In the genomic region with DNA sequence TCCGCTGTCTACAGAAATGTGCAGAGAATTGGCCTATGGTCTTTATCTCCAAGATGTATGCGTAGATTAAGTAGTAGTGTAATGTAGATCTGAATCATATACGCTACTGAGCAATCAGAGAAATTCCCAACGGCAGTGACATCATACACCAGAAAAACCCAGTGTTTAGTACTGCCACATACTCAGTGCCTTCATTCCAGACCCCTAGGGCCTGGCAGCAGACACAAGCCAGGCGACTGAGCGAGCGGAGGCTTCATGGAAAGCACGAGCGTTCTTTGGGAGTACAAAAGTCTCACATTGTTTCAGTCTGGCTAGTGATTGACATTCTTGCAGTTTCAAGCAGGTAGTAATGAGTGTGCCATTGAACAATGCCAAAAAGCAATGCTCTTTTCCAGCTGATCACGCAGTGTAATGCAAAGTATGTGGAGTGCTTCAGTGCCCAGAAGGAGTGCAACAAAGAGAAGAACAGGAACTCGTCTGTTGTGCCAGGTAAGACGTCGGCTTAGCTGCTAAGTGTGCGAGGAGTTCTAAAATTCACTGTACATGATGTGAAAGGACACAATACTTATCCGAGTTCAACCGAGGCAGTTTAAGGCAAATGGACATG, we compare ENCODE assay signal across 23 mouse cellular contexts.
DNase-seq lines count a peak whose midpoint lies in the region; ATAC-seq and TF ChIP-seq lines count a peak whose summit lies in the region.
"Had no signal": no experiment of that assay in that cellular context is flagged by ENCODE, and none has a peak within 500 bp of the region (broad histone marks: within the 10 kb centered on the region; RNA-seq: fewer than 3 reads in every experiment).

No protein-coding gene starts in this region.

- whole genome bisulfite sequencing in forebrain, embryonic 13.5 days = 58% methylated on average over 16 of the region's 16 CpGs
- 72% methylated on average over 16 of the region's 16 CpGs for WGBS in forebrain, embryonic 11.5 days
- WGBS in heart, postnatal 0 days = 67% methylated on average over 16 of the region's 16 CpGs
- WGBS in forebrain, postnatal 0 days = 47% methylated on average over 16 of the region's 16 CpGs

- no peak overlapping the region for H3K27ac ChIP-seq in forebrain, embryonic 13.5 days
- H3K27ac ChIP-seq in forebrain, embryonic 11.5 days (ENCODE audit: low read depth, low read length) = no peak overlapping the region
- H3K27ac ChIP-seq in heart, postnatal 0 days (ENCODE audit: low read depth) = no peak overlapping the region
- no peak overlapping the region for H3K27ac ChIP-seq in forebrain, postnatal 0 days (ENCODE audit: low read depth, low read length)
- H3K27ac ChIP-seq: embryonic facial prominence, embryonic 10.5 days; gastrocnemius, adult 2 months; heart, embryonic 10.5 days; hindbrain, embryonic 10.5 days; hindbrain, embryonic 15.5 days had no signal

- no peak for TF ChIP-seq CTCF in heart, postnatal 0 days (IDR thresholded peaks at IDR 0.05; ENCODE audit: low read depth)
- no peak for TF ChIP-seq CTCF in forebrain, postnatal 0 days (IDR thresholded peaks at IDR 0.05; ENCODE audit: low read depth)

- H3K9ac ChIP-seq in forebrain, embryonic 13.5 days = no peak overlapping the region
- no peak overlapping the region for H3K9ac ChIP-seq in forebrain, embryonic 11.5 days (ENCODE audit: low read length)
- no peak overlapping the region for H3K9ac ChIP-seq in heart, postnatal 0 days (replicated peaks; ENCODE audit: low read depth, low read length)
- H3K9ac ChIP-seq in forebrain, postnatal 0 days = no peak overlapping the region
- H3K9ac ChIP-seq: hindbrain, embryonic 15.5 days had no signal

- TF ChIP-seq EP300 in heart, postnatal 0 days (IDR thresholded peaks at IDR 0.05; ENCODE audit: low read depth) = no peak

- H3K4me1 ChIP-seq in forebrain, embryonic 13.5 days = peaks cover 38% of the 10 kb centered on the region
- H3K4me1 ChIP-seq in forebrain, embryonic 11.5 days (replicated peaks; ENCODE audit: control insufficient read depth, insufficient read depth, low read length) = no peaks in the 10 kb centered on the region
- no peaks in the 10 kb centered on the region for H3K4me1 ChIP-seq in heart, postnatal 0 days (ENCODE audit: control insufficient read depth, insufficient read depth)
- H3K4me1 ChIP-seq in forebrain, postnatal 0 days (ENCODE audit: insufficient read depth) = no peaks in the 10 kb centered on the region
- H3K4me1 ChIP-seq: embryonic facial prominence, embryonic 10.5 days; heart, embryonic 10.5 days; hindbrain, embryonic 10.5 days; hindbrain, embryonic 15.5 days had no signal

- no peak for DNase-seq in forebrain, embryonic 11.5 days (ENCODE audit: low spot score)
- no peak for DNase-seq in heart, postnatal 0 days (ENCODE audit: low spot score)
- no peak for DNase-seq in heart, postnatal 14 days
- DNase-seq in Muller cell, postnatal 12 days (ENCODE audit: inconsistent ontology term) = peak; percentile 14
- peak; percentile 31 for DNase-seq in forebrain, postnatal 0 days
- no peak for DNase-seq in urinary bladder, adult 2 months (ENCODE audit: low spot score)
- DNase-seq: adrenal gland, postnatal 14 days; B cell, adult 2 months; cerebellum, adult 18-20 months; cerebellum, adult 9-11 months; cerebellum, postnatal 36 days; gastrocnemius, adult 2 months; gastrocnemius, postnatal 25 days; kidney, adult 2 months had no signal

- no peaks in the 10 kb centered on the region for H3K9me3 ChIP-seq in forebrain, embryonic 13.5 days (replicated peaks)
- H3K9me3 ChIP-seq in forebrain, embryonic 11.5 days (ENCODE audit: control insufficient read depth, low read length) = no peaks in the 10 kb centered on the region
- H3K9me3 ChIP-seq in heart, postnatal 0 days (replicated peaks; ENCODE audit: control insufficient read depth, low read length) = no peaks in the 10 kb centered on the region
- no peaks in the 10 kb centered on the region for H3K9me3 ChIP-seq in forebrain, postnatal 0 days (ENCODE audit: low read length)
- H3K9me3 ChIP-seq: embryonic facial prominence, embryonic 10.5 days; G1E; heart, embryonic 10.5 days; hindbrain, embryonic 10.5 days; hindbrain, embryonic 15.5 days had no signal

- no peak overlapping the region for H3K4me2 ChIP-seq in forebrain, embryonic 13.5 days
- H3K4me2 ChIP-seq in forebrain, embryonic 11.5 days (ENCODE audit: low read depth, low read length, severe bottlenecking) = no peak overlapping the region
- no peak overlapping the region for H3K4me2 ChIP-seq in heart, postnatal 0 days (ENCODE audit: low read depth, low read length)
- no peak overlapping the region for H3K4me2 ChIP-seq in forebrain, postnatal 0 days (ENCODE audit: low read depth)
- H3K4me2 ChIP-seq: hindbrain, embryonic 15.5 days had no signal

- peak; percentile 52 for ATAC-seq in forebrain, embryonic 13.5 days
- no peak for ATAC-seq in forebrain, embryonic 11.5 days (replicated peaks; ENCODE audit: low FRiP score)
- ATAC-seq in heart, postnatal 0 days (ENCODE audit: insufficient read depth, low read depth) = 0 out of 2 replicates have a peak, but pooled peaks have one; percentile 49
- peak; percentile 52 for ATAC-seq in forebrain, postnatal 0 days
- ATAC-seq: activated CD4-positive, CD25-positive, alpha-beta regulatory T cell, adult 4 months; CD4-positive, CD25-positive, alpha-beta regulatory T cell, adult 4 months; intestine, embryonic 16.5 days had no signal

- no peaks in the 10 kb centered on the region for H3K27me3 ChIP-seq in forebrain, embryonic 13.5 days
- H3K27me3 ChIP-seq in forebrain, embryonic 11.5 days (ENCODE audit: control insufficient read depth, insufficient read depth, low read length) = no peaks in the 10 kb centered on the region
- H3K27me3 ChIP-seq in heart, postnatal 0 days (ENCODE audit: control insufficient read depth, insufficient read depth, low read length) = no peaks in the 10 kb centered on the region
- no peaks in the 10 kb centered on the region for H3K27me3 ChIP-seq in forebrain, postnatal 0 days (ENCODE audit: insufficient read depth, low read length)
- H3K27me3 ChIP-seq: hindbrain, embryonic 15.5 days had no signal

- H3K4me3 ChIP-seq in forebrain, embryonic 13.5 days = no peak overlapping the region
- no peak overlapping the region for H3K4me3 ChIP-seq in forebrain, embryonic 11.5 days (ENCODE audit: low read depth, low read length)
- no peak overlapping the region for H3K4me3 ChIP-seq in heart, postnatal 0 days (ENCODE audit: low read depth, low read length)
- H3K4me3 ChIP-seq in forebrain, postnatal 0 days (ENCODE audit: low read depth, low read length) = no peak overlapping the region
- H3K4me3 ChIP-seq: embryonic facial prominence, embryonic 10.5 days; gastrocnemius, adult 2 months; heart, embryonic 10.5 days; hindbrain, embryonic 10.5 days; hindbrain, embryonic 15.5 days had no signal

- peaks cover 17% of the 10 kb centered on the region; the same call in 1 of the 2 replicates for H3K36me3 ChIP-seq in forebrain, embryonic 13.5 days (ENCODE audit: poor library complexity, severe bottlenecking)
- no peaks in the 10 kb centered on the region; the same call in 1 of the 2 replicates for H3K36me3 ChIP-seq in forebrain, embryonic 11.5 days (ENCODE audit: control insufficient read depth, insufficient read depth, low read length)
- H3K36me3 ChIP-seq in heart, postnatal 0 days (replicated peaks; ENCODE audit: control insufficient read depth, insufficient read depth, low read length) = no peaks in the 10 kb centered on the region; the same call in 1 of the 2 replicates
- H3K36me3 ChIP-seq in forebrain, postnatal 0 days (ENCODE audit: insufficient read depth) = 0 out of 2 replicates have a peak, but pooled peaks cover 4% of the 10 kb centered on the region
- H3K36me3 ChIP-seq: G1E; hindbrain, embryonic 15.5 days had no signal

- intact Hi-C loops in heart, postnatal 14 days (cut with DNase I) = no loop called here

Comparison
In these comparisons a context has a peak if more than half of its experiments do, and no peak if none do; other contexts are left out.
1. DNase-seq: peak in Muller cell, postnatal 12 days (single experiment) and forebrain, postnatal 0 days (single experiment); none in forebrain, embryonic 11.5 days (single experiment), heart, postnatal 0 days (single experiment), heart, postnatal 14 days (0 of 2) and urinary bladder, adult 2 months (single experiment).